Mouse (Mus musculus): ENCODE measurements at regions not wholly inside any gene's neighbourhood (a gene's known extent, or its start where the extent isn't known, plus 50 kb on each side); places are given as distances from the start of the nearest gene placed in this dataset.

- peak; percentile 52 to 72 for DNase-seq (ENCODE audit: low spot score in 2 of 2)
Measured at GRCm38 (mm10) chr6:53143846-53144584, 75.6 kb upstream of the Jazf1 start.

GRCm38 (mm10) chr6:53134410-53134809 is 66.0 kb upstream of the Jazf1 start:
- no peak for DNase-seq (ENCODE audit: low spot score in 2 of 2)

GRCm38 (mm10) chr6:53130717-53131330 is 62.4 kb upstream of the Jazf1 start:
- no peak for DNase-seq (ENCODE audit: low spot score in 2 of 2)

GRCm38 (mm10) chr6:53126776-53127175 is 58.3 kb upstream of the Jazf1 start:
- no peak for DNase-seq (ENCODE audit: low spot score in 2 of 2)

DNA sequence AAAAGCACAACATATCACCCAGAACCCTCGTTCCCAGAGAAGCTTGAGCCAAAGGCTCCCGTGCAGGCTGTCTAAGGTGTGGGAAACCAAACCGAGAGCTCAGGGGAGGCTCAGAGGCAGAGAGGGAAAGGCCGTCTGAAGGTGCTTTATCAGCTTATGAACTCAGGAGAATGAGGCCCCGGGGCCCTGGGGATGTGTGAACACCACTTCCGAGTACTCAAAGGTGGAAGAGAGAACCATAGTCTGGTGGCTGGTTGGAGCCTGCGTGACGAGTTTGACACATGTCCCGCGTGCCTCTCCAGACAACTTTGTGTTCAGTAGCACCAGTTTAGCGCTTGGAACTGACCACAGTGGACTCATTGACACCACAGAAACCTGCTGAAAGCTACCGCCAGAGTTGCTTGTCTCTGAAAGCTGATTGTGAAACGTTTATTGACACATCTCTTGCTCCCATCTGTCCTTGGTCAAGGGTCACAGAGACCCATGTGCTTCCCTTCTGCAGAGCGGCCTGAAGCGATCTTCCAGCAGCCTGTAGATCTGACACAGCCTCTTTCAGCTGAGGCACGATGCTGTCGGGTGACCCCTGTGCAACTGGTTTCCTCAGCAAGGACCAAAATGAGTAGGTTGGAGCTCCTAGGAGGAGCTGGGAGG is 56.5 kb upstream of the Jazf1 start:
- no peak for DNase-seq (ENCODE audit: low spot score in 2 of 2)

DNA sequence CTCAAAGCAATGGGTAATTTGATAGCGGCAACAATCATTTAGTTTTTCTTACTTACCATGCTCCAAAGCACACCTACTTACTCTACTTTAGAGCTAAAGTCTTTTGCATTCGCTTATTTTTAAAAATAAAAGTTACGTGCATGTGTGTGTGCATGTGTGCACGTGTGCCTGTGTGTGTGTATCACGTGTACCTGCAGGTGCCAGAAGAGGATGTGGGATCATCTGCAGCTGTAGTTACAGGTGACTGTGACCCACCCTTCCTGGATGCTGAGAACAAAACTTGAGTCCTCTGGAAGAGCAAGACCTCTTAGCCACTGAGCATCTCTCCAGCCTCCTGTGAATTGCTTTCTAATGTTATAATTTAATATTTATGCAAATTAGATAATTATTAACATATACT is 52.0 kb upstream of the Jazf1 start:
- no peak for DNase-seq (ENCODE audit: low spot score in 2 of 2)

All from layer of hippocampus, postnatal 10 days (tissue).